Mouse (Mus musculus) brain, embryonic 14.5 days (tissue): ENCODE data around the gene Usf1.

ENCODE experiments used
- CTCF ChIP-seq: fragments of 200-500 bp; IDR thresholded peaks from 2 replicates; pipeline ENCODE4 v1.5.1; 2012; ENCODE audit warnings: inconsistent platforms, mild to moderate bottlenecking, moderate library complexity, borderline replicate concordance; ENCODE audit not compliant: insufficient read depth, insufficient read length; ENCODE audit errors: extremely low read depth
- POLR2A ChIP-seq: fragments of 200-500 bp; IDR thresholded peaks from 2 replicates; pipeline ENCODE4 v1.6.1; 2012; ENCODE audit warnings: mild to moderate bottlenecking, inconsistent platforms, borderline replicate concordance; ENCODE audit not compliant: poor library complexity, insufficient read depth, insufficient read length, severe bottlenecking; ENCODE audit errors: extremely low read depth

- TF ChIP-seq CTCF (no peak), POLR2A (no peak)
These were observed 41.4 kb downstream of the Usf1 start for GRCm38 (mm10) chr1:171452522-171452921.
